Mouse (Mus musculus) retina, embryonic 14.5 days (tissue): ENCODE data around the gene Dop1b.

Experiments
- DNase-seq: peaks from one replicate; pipeline ENCODE4 v3.0.0-alpha.2; 2015; ENCODE audit warnings: low spot score

Gene Dop1b

DNA sequence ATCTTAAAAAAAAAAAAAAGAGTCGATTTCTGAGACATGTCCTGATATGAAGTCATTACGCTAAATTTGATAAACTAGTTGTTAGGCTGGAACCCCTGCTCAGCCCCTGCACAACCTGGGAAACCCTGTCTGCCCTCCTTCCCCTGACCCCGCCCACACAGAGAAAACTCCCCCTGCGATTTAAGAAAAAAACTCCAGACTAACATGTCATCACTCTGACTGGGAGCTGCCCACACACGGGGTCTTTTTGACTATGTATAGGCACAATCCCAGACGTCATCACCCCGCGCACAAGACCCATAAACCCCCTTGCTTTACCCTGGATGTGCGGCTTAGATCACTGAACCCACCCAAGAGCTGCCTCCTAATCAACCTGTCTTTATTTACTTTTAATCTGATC is 118.4 kb downstream of the Dop1b start:
- no peak for DNase-seq

DNA sequence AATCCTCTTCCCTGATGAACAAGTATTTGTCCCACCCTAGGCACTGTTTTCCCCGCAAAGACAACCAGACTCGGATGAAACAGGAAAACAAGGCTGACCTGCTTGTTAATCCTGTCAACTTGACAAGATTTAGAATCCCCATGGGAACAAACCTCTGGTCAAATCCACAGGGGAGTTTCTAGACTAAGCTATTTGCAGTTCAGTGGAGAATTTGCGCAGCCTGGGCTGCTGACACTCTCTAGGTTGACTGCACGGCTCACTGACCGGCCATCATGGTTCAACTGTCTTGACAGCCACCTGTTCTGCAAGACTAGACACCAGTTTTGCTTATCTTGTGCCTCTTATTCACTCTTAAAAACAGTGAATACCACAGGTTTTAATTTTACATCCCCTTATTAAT is 119.2 kb downstream of the Dop1b start:
- peak; percentile 70 for DNase-seq

DNA sequence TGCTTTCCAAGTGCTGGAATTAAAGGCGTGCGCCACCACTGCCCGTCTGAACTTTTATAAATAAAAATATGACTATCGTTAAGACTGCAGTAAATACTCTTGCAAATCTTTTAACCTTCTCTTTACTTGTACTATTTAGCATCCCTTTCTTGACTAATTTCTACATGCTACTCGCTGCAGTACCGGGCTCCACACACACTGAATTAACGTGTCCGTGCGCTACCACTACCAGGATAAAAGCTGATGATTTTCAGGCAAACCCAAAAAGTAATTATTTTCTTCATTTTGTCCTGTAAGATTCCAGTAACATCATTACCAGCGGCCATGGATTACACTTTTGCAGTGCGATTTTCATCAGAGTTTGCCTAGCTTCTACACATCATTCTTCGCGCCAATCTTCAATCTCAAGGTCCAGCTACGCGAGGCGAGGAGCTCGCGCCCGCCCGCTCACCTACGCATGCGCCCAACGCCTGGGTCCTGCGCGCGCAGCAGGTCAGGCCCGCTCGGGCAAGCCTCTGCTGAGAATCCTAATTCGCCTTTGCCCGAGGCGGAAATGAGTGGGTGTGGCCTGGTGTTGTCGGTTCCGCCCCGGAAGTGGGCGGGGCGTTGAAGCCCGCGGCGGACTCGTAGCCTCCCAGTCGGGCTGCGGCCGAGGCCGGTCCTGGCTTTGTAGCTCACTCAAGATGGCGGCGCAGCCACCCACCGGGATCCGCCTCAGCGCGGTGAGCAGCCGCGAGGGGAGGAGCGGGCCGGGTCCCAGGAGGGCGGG is 120.1 kb downstream of the Dop1b start, which contains the start of gene Morc3:
Gene Morc3 (plus strand): TSS at position 495 of the 769 bp plus-strand sequence.
- peak; percentile 100 for DNase-seq

DNA sequence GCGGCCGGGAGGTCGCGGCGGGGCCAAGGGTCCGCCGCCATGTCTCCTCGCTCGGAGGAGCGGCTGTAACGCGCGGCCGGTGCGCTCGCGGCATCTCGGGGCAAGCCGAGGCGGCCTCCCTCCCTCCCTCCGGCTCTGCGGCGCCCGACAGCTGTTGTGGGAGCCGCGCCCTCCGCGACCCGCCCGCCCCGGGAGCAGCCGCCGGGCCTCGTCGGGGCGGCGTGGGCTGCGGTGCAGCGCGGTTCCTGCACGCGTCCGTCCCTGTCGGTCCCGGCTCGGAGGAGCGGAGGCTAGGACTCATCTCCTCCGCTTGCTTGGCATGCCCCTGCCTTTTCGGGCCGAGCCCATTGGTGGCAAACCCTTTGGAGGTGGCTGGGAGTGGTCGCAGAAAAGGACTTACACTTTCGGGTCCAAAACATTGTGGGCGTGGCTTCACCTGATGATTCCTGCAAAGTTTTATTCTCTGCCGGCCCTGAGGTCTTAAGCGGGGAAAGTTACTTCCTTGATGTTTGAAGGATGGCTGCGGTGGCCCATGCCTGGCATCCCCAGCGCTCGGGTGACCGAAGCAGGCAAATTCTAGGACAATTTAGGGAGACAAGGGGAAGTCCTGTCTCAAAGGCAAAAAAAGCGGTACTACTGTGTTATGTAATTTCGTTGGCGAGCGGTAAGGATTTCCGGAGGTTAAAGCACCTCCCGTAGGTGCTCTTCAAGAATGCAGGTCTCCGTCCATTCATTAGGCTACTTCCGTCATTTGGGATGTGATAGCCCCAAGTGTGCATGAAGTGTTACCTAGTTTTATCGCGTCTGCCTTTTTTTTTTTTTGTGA is 121.0 kb downstream of the Dop1b start:
- peak; percentile 46 for DNase-seq

DNA sequence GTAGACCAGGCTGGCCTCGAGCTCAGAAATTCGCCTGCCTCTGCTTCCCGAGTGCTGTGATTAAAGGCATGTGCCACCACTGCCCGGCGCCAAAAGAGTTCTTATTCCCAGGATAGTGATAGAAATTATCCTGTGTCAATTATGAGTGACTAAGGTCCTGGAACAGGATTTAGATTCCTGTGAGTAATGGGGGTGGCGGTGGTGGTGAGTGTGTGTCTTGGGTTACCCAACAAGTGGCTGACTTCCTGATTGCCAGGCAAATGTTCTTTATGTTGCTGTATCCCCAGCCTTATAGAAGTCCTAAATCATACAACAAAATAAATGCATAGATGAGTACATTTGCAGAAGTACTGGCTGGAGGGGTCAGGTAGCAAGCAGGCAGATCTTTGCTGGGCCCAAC is 121.8 kb downstream of the Dop1b start:
- DNase-seq, result no peak

DNA sequence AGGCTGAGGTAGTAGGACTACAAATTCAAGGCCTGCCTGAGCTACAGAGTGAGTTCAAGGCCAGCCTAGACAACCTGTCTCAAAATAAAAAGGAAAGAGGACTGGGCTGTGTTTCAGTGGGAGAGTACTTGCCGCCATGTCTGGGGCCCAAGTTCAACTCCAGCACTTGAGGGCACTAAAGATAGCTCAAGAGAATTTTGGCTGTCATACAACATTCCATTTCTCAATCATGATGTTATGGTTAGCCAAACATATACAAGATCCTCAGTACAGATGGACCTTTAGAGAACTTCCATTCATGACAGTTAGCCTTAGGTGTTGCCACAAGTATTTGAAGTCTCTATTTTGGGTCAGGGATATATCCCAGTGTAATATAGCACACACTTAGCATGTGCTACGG is 122.4 kb downstream of the Dop1b start:
- DNase-seq, result no peak

DNA sequence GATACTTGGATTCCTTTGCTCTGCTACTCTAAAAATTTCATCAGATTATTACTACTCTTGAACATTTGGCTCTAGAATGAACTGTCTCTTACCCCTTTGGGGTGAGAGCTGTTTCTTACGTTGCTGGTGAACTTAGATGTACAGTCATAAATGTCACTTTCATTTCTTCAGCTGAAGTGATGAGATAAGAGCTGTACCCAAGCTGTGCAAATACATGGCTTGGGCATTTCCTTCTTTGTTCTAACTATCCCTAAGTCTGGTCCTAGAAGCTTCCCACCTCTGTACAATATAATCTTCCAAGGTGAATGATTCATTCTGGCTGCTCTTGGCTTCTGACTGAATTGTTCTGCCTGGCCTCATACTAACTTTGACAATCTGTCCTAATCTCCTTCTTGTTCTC is 127.3 kb downstream of the Dop1b start:
- no peak for DNase-seq

DNA sequence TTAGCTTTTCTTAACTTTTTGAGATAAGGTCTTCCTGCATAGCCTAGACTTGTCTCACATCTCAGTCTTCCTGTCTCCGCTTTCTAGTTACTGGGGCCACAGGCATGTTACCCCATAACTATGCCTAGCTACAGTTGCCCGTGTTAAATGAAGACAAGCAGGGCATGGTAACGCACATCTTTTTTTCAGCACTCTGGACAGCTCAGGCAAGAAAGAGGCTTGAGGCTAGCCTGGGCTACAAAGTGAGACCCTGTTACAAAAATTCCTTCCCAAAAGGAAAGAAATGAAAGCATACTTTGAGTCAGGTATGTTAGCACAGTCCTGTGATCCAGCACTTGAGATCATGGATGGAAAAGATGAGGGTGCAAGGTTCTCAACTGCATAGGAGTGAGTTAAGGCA is 138.8 kb downstream of the Dop1b start:
- no peak for DNase-seq

DNA sequence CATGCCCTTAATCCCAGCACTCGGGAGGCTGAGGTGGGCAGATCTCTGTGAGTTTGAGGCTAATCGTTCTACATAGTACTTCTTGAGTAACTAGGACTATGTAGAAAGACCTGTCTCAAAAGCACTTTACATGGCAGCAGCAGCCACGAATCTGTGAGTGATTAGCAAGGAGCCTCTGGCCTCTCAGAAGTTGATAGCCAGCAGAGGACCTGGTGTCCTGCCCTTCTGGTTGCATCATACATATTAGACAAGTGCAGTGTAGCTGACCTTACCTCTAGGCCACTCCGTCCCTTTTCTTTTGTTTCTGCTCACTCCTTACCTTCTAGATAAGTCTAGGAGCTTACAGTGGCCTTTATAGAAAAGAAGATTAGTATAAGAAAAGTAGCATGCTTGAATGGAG is 148.3 kb downstream of the Dop1b start:
- no peak for DNase-seq
